Mouse (Mus musculus) kidney, adult 2 months (tissue): ENCODE measurements around the gene Rpl27a. TPM values are rescaled to one million over a fixed set of nuclear protein-coding genes. Genes with fewer than 3 reads are reported as not detected.

ENCODE experiments used
- DNase-seq: peaks from one replicate; pipeline ENCODE4 v3.0.0; 2021
- H3K27ac ChIP-seq: fragments of 200-500 bp; 2 replicates; pipeline ENCODE4 v1.5.1; 2012; ENCODE audit warnings: low read depth, low read length, control low read depth, inconsistent platforms; ENCODE audit not compliant: insufficient read depth
- H3K27me3 ChIP-seq: fragments of 200-500 bp; replicated peaks from 2 replicates; pipeline ENCODE4 v1.6.1; 2012; ENCODE audit warnings: mild to moderate bottlenecking, moderate library complexity, low read length, inconsistent platforms; ENCODE audit not compliant: control insufficient read depth, insufficient read depth
- H3K36me3 ChIP-seq: fragments of 200-500 bp; 2 replicates; pipeline ENCODE4 v1.6.1; 2012; ENCODE audit warnings: mild to moderate bottlenecking, moderate library complexity, low read length, inconsistent platforms; ENCODE audit not compliant: control insufficient read depth, insufficient read depth
- H3K4me1 ChIP-seq: fragments of 200-500 bp; 2 replicates; pipeline ENCODE4 v1.6.1; 2011; ENCODE audit warnings: low read length; ENCODE audit not compliant: control insufficient read depth, insufficient read depth
- H3K4me3 ChIP-seq: fragments of 200-500 bp; 2 replicates; pipeline ENCODE4 v1.5.1; 2011; ENCODE audit warnings: mild to moderate bottlenecking, low read depth, low read length, control low read depth; ENCODE audit not compliant: insufficient read depth
- CTCF ChIP-seq: fragments of 200-500 bp; conservative IDR thresholded peaks from 2 replicates; pipeline ENCODE4 v1.5.1; 2011; ENCODE audit warnings: low read depth, mild to moderate bottlenecking, control low read depth, low read length, moderate library complexity, mixed read lengths; ENCODE audit not compliant: insufficient read depth, insufficient read length
- POLR2A ChIP-seq: fragments of 200-500 bp; IDR thresholded peaks from one replicate; pipeline ENCODE4 v1.6.1; 2011; ENCODE audit warnings: low read depth, low read length, control low read depth
- WGBS: fragments of 180-500 bp; shearing (Covaris S2); methylation state at CpG from one replicate; pipeline ENCODE4 v1.1.7; 2018; 5-methylcytosine and 5-hydroxymethylcytosine counted together
- polyA plus RNA-seq: library from polyadenylated mRNA; depleted of rRNA; stranded (reverse); fragments of >200 nt; gene quantifications from 2 replicates; pipeline ENCODE4 v1.2.3, GENCODE M21; 2012

Rpl27a gene
- polyA plus RNA-seq, 1 experiment: 374 TPM

GRCm38 (mm10) chr7:109545255-109545993 is 26.5 kb downstream of the Rpl27a start:
- 79% methylated on average over 10 of the region's 10 CpGs for WGBS
- H3K36me3 ChIP-seq: no peaks in the 10 kb centered on the region; the same call in none of the 2 replicates
- no peak overlapping the region for H3K4me3 ChIP-seq
- DNase-seq: no peak
- TF ChIP-seq POLR2A (no peak), CTCF (no peak)
- no peak overlapping the region; the same call in 1 of the 2 replicates for H3K27ac ChIP-seq
- 0 out of 2 replicates have a peak, but pooled peaks cover 3% of the 10 kb centered on the region for H3K4me1 ChIP-seq
- no peaks in the 10 kb centered on the region for H3K27me3 ChIP-seq

GRCm38 (mm10) chr7:109546186-109546585 is 27.2 kb downstream of the Rpl27a start:
- no peaks in the 10 kb centered on the region for H3K27me3 ChIP-seq
- DNase-seq: no peak
- TF ChIP-seq CTCF: no peak
- no peak overlapping the region for H3K27ac ChIP-seq
- H3K4me1 ChIP-seq: 0 out of 2 replicates have a peak, but pooled peaks cover 3% of the 10 kb centered on the region
- WGBS: 91% methylated on average over 2 of the region's 2 CpGs
- H3K4me3 ChIP-seq: no peak overlapping the region
- no peaks in the 10 kb centered on the region; the same call in none of the 2 replicates for H3K36me3 ChIP-seq

- H3K4me3 ChIP-seq: no peak overlapping the region
- TF ChIP-seq CTCF (no peak), POLR2A (no peak)
- no peaks in the 10 kb centered on the region; the same call in none of the 2 replicates for H3K36me3 ChIP-seq
- 78% methylated on average over 5 of the region's 5 CpGs for WGBS
- 0 out of 2 replicates have a peak, but pooled peaks cover 3% of the 10 kb centered on the region for H3K4me1 ChIP-seq
- DNase-seq: no peak
- no peak overlapping the region for H3K27ac ChIP-seq
- H3K27me3 ChIP-seq: no peaks in the 10 kb centered on the region
Measured at GRCm38 (mm10) chr7:109546726-109547125, 27.8 kb downstream of the Rpl27a start.

GRCm38 (mm10) chr7:109559536-109559935 is 40.6 kb downstream of the Rpl27a start:
- DNase-seq: no peak
- Histone ChIP-seq H3K4me3 (no peak overlapping the region), H3K27me3 (no peaks in the 10 kb centered on the region), H3K4me1 (peaks cover 7% of the 10 kb centered on the region), H3K27ac (no peak overlapping the region), H3K36me3 (no peaks in the 10 kb centered on the region)
- 56% methylated on average over 6 of the region's 6 CpGs for WGBS
- no peak for TF ChIP-seq POLR2A
- no peak for TF ChIP-seq CTCF

GRCm38 (mm10) chr7:109561466-109562153 is 42.7 kb downstream of the Rpl27a start:
- WGBS: 35% methylated on average over 8 of the region's 8 CpGs
- H3K27me3 ChIP-seq: no peaks in the 10 kb centered on the region
- no peak overlapping the region for H3K4me3 ChIP-seq
- peak; percentile 41 for DNase-seq
- no peak overlapping the region for H3K27ac ChIP-seq
- H3K36me3 ChIP-seq: no peaks in the 10 kb centered on the region
- H3K4me1 ChIP-seq: peaks cover 12% of the 10 kb centered on the region
- no peak for TF ChIP-seq CTCF
- TF ChIP-seq POLR2A: no peak

GRCm38 (mm10) chr7:109562154-109562599 is 43.2 kb downstream of the Rpl27a start:
- no peak overlapping the region for H3K4me3 ChIP-seq
- no peaks in the 10 kb centered on the region for H3K36me3 ChIP-seq
- DNase-seq: no peak
- no peak for TF ChIP-seq POLR2A
- no peak for TF ChIP-seq CTCF
- H3K27me3 ChIP-seq: no peaks in the 10 kb centered on the region
- 17% methylated on average over 4 of the region's 4 CpGs for WGBS
- peaks cover 12% of the 10 kb centered on the region for H3K4me1 ChIP-seq
- H3K27ac ChIP-seq: peak overlapping the region; percentile 11; the same call in 1 of the 2 replicates

GRCm38 (mm10) chr7:109562676-109563075 is 43.7 kb downstream of the Rpl27a start:
- H3K36me3 ChIP-seq: no peaks in the 10 kb centered on the region
- H3K4me3 ChIP-seq: no peak overlapping the region
- peak overlapping the region; percentile 11 for H3K27ac ChIP-seq
- DNase-seq: no peak
- no peak for TF ChIP-seq CTCF
- TF ChIP-seq POLR2A: no peak
- peaks cover 12% of the 10 kb centered on the region for H3K4me1 ChIP-seq
- WGBS: 25% methylated on average over 5 of the region's 5 CpGs
- no peaks in the 10 kb centered on the region for H3K27me3 ChIP-seq
